Mouse (Mus musculus) brain, embryonic 18.5 days (tissue): ENCODE data around the gene Gm17606.

Experiments
- DNase-seq: peaks from one replicate; pipeline ENCODE4 v3.0.0-alpha.2; 2012; ENCODE audit warnings: low read depth, low spot score

Gm17606 gene

DNA sequence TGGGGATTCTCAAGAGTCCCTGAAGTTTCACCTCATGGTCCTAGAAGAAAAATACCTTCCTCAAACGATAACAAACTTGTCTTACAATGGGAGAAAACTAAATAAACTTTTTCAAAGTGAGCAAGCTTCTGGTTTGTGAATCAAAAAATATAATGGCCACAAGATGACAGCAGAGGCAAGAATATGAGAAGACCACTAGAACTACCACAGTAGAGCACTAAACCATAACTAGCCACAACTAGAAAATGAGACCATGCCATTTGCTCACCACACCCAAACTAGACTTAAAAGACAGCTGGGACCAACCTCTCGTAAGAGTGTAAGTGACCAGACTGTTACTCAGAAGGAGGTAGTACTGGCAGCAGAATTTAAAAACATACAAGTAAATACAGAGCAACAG, 19.3 kb downstream of the Gm17606 start:
- DNase-seq = no peak

DNA sequence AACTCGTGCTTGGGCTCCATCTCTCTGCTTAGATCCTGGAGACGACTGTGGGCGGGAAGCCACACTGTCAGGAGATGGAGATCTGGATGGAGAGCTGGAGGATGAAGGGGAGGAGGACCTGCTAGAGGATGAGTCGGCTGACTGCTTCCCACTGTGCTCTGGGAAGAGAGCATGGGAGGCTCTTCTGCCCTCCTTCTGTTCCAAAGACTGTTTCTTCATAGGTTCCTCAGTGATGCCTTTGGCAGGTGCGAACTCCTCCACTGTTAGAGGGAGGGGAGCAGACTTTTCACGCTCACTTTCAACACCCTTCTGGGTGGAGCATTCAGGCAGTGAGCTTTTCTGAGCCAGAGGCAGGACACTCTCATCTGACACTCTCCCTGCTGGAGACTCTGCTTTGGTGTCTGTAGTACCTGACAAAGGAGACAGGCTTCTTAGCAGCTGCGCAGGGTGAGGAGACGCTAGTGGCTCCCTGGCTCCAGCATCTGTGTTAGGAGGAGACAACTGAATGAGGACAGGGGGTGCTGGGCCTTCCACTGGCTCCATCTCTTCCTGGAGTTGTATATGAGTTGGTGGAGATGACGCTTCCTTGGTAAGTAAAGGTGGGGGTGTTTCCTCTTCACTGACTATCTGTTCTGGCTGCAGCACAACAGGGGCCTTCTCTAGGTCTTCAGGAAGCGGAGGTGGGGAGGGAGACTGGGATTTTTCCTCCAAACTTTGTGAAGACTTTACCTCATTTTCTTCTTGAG, 23.9 kb downstream of the Gm17606 start:
- DNase-seq = no peak

DNA sequence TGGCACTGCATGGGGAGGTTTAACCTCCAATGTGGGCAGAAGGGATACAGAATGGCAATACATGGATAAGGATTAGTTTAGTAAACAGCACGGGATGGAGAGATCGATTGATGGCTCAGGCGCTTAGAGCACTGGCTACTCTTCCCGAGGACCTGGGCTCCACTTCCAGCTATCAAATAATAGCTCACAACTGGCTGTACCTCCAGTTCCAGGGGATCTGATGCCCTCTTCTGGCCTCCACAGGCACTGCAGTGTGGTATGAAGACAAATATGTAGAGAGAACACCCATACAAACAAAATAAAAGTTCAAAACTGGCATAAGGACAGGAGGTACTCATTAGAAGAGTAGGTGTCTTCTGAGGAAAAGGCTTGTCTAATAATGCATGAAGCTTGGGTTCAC, 28.6 kb downstream of the Gm17606 start:
- DNase-seq = no peak

- no peak for DNase-seq
Observed at GRCm38 (mm10) chr14:54674317-54674716, 33.6 kb downstream of the Gm17606 start.

DNA sequence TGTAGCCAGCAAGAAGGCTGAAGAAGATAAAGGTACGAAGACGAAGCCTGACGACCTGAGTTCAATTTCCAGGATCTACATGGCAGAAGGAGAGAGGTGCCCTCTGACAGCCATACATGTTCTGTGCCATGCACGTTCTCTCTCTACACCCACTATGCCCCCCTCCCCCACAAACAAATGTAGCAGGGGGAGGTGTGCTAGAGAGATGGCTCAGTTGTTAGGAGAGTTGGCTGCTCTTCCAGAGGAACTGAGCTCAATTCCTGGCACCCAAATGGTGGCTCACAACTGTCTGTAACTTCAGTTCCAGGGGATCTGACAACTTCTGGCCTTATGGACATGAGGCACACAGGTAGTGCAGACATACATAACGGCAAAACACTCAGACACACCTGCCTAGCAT, 35.5 kb downstream of the Gm17606 start:
- DNase-seq = no peak

GRCm38 (mm10) chr14:54678657-54679304, 38.0 kb downstream of the Gm17606 start:
- DNase-seq = no peak

DNA sequence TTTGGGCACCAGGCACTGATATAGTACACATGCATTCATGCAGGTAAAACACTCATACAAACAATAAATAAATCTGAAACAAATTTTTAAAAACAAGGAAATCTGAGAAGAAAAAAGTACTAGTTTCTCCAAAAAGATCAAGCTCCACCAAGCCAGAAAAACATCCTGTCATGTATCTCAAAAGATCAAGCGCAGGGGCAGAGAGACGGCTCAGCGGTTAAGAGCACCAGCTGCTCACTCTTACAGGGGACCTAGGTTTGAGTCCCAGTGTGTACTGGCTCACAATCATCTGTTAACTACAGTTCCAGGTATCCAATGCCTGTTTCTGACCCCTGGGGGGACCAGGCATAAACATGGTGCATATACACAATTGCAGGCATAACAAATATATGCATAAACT, 41.6 kb downstream of the Gm17606 start:
- no peak for DNase-seq

DNA sequence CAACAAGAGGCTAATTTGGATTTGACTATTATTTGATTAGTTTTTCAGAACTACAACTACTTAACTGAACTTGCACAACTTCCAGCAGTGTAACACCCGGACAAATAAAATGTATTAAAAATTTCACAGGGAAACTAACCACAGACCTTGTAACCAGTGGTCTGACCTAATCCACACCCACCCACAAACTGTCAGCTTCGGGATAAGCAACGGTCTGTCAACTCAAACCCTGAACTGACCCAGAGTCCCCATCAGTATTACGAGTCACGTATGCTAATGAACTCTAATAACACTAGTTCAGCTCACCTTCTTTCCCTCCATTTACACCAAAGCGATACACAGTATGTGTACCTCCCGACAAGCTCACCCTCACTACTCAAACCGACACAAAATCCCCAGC, 44.7 kb downstream of the Gm17606 start:
- no peak for DNase-seq

DNA sequence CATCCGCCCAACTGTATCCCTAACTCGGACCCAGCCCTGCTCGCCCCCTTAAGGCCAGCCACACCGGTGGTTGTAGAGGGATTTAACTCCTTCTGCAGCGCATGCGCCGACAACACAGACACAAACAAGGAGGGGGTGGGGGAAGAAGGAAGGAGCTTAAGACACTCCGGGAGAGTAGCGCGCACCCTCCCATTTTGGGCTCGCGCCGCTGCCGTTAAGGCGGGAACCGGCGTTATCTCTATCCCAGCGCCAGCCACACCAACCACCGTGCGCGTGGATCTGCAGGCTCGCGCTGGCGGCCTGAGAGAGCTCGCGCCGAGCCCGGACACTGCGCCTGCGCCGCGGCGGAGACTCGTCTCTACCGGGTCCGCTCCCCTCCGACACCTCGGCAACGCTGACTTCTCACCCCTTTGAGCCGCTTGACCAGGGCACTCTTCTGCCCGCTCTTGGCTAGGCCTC, 45.3 kb downstream of the Gm17606 start, which contains the start of gene 1700123O20Rik:
TSS of gene 1700123O20Rik (plus strand) at position 154 of the 459 bp plus-strand sequence.
- DNase-seq = peak; percentile 77

GRCm38 (mm10) chr14:54686522-54687143, 45.9 kb downstream of the Gm17606 start, which contains the start of gene Acin1:
TSS of gene Acin1 (minus strand) at chr14:54686931.
- DNase-seq = peak; percentile 99

- DNase-seq = no peak
Observed at GRCm38 (mm10) chr14:54687251-54687650, 46.5 kb downstream of the Gm17606 start.

- no peak for DNase-seq
Observed at GRCm38 (mm10) chr14:54695042-54695441, 54.3 kb downstream of the Gm17606 start.

GRCm38 (mm10) chr14:54696752-54697151, 56.0 kb downstream of the Gm17606 start:
- DNase-seq = no peak
